Mouse (Mus musculus) forelimb bud, embryonic 11.5 days (tissue): ENCODE data around the gene Cmc1.

Experiments used
- DNase-seq: peaks from one replicate; pipeline ENCODE4 v3.0.0-alpha.2; 2012; ENCODE audit warnings: low read depth, low spot score

Cmc1 gene

DNA sequence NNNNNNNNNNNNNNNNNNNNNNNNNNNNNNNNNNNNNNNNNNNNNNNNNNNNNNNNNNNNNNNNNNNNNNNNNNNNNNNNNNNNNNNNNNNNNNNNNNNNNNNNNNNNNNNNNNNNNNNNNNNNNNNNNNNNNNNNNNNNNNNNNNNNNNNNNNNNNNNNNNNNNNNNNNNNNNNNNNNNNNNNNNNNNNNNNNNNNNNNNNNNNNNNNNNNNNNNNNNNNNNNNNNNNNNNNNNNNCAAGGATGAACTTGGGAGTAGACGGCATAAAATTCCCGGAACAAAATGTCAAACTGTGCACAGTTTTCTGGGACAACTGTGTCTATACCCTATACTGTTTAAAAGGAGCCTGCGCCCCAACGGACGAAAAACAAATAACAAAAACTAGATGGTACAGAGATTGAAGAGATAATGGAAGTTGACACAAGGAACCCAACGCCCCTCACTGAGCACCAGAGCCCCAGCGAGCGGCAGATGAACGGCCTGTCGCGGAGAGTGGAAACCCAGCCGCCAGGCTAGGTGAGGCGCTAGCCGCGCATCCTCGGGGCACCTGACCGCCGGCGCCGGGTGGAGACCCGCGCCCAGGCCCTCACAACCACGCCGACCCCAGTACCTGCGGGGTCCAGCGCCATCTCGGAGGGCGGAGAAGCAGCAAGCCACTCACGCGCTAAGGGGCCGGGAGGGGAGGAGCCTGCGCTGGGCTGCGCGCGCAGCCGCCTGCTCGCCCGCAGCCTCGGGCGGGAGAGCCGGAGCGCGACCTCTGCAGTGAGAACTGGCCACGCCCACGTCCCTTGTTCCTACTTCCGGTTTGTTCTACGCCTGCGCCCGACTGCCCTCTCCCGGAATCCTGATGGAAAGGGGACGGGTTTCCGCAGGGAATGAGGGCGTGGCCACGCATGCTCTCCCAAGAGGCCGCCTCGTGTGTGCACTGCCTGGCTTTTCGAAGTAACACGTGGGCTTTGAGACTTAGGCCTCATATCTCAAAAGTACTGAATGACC is at the start of gene Cmc1:
TSS of gene Cmc1 (minus strand) at position 771 of the 996 bp plus-strand sequence.
- DNase-seq, result peak; percentile 99

DNA sequence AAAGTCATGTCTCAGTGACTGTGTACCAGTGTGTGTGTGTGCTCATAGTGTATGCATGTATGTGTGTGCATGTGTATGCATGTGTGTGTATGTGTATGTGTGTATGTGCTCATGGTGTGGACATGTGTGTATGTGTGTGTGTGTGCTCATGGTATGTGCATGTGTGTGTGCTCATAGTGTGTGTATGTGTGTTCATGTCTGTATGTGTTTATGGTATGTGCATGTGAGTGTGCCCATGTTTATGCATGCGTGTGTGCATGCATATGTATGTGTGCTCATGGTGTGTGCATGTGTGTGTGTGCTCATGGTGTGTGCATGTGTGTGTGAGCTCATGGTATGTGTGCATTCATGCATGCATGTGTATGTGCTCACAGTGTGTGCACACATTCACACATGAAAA is 48.6 kb upstream of the Cmc1 start:
- DNase-seq, result no peak

GRCm38 (mm10) chr9:118196661-118197390 is 46.8 kb upstream of the Cmc1 start:
- no peak for DNase-seq

- DNase-seq, result no peak
Measured at GRCm38 (mm10) chr9:118193263-118193662, 43.3 kb upstream of the Cmc1 start.

DNA sequence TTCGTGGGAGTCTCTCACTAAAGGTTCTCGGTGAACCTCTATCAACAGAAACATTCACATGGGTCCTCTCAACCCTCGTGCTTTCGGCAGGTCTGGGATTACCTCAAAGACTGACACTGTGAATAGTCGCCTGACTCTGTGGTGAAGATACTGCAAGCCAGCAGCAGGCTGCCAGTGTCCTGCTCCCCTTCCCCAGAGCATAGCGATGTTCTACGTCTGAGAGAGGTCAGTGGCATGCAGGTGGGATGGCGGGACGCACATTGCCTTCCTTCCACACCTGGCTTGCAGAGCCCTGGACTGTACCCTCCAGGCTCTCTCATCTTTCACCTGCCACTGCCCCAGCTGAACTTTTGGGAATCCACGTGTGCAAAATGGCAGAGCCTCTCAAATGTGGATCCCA is 41.3 kb upstream of the Cmc1 start:
- DNase-seq, result no peak

GRCm38 (mm10) chr9:118188374-118188773 is 38.4 kb upstream of the Cmc1 start:
- DNase-seq, result no peak

DNA sequence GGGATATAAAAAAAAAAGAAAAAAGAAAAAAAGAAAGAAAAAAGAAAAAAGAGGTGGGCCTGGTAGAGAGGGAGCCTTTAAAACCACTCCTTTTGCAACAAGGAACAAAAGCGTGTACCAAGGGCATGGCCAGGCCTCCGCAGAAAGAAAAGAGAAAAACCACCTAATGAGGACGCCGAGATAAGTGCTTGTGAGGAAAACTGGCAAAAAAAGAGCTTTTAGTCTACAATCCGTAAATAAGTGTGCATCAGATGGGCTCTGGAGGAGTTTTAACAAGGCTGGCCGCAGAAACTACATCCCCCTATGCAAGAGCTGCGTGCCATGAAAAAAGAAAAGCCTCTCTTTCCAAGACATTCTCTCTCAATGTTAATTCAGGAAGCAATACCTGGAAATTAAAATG is 37.4 kb upstream of the Cmc1 start:
- no peak for DNase-seq

DNA sequence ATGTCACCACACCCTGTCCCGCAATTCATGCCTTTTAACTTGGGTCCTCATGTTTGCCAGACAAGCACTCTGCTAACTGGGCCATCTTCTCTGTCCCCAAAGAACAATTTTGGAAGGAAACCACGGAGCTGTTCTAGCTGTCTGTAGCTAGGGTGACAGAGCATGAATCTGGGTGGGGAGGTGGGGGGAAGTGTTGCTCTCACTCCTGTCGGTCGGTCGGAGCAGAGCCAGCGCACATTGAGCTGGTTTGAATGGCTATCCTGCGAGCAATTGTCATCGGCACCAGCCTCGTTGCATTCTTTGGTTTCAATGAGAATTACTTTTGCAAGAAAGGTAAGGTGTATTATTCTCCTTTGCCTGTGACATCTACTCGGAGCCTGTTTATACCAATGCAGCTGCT is 36.8 kb upstream of the Cmc1 start:
- no peak for DNase-seq

DNA sequence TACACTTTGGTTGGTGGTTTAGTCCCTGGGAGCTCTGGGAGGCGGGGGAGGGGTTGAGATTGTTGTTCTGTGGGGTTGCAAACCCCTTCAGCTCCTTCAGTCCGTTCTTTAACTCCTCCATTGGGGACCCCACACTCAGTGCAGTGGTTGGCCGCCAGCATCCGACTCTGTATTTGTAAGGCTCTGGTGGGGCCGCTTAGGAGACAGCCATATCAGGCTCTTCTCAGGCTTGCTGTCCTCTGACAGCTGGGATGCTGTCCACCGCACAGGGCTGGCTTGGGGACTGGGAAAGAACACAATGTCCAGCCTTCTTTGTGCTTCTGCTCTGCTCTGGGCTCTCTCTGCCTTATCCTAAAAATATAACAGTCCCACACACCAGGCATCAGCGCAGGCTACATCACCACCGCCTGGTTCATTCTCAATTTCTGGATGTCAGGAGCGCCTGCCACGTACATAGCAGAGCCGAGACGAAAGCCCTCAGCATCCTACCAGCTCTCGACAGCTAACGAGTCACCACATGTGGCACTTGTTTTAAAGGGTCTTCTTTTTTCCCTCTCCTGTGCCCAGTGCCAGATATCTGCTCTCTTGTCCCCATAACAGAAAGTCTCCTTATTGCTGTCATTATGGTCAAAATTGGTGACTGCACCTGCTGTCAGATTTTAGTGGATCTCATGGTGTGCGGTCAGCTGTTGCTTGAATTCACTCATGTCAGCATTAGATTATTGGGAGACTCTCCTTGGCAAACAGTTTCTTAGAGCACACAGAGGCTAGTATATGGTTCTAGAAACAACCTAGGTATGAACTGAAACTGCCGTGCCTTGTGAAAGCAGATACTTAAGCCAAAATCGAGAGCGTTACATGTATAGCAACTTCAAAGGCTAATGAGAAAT is 29.4 kb upstream of the Cmc1 start:
- DNase-seq, result no peak

- no peak for DNase-seq
Measured at GRCm38 (mm10) chr9:118176687-118177086, 26.7 kb upstream of the Cmc1 start.

- DNase-seq, result no peak
Measured at GRCm38 (mm10) chr9:118175411-118175810, 25.4 kb upstream of the Cmc1 start.

- DNase-seq, result no peak
Measured at GRCm38 (mm10) chr9:118173086-118173485, 23.1 kb upstream of the Cmc1 start.

GRCm38 (mm10) chr9:118168544-118168943 is 18.6 kb upstream of the Cmc1 start:
- DNase-seq, result no peak

- DNase-seq, result no peak
Measured at GRCm38 (mm10) chr9:118167606-118168005, 17.6 kb upstream of the Cmc1 start.

DNA sequence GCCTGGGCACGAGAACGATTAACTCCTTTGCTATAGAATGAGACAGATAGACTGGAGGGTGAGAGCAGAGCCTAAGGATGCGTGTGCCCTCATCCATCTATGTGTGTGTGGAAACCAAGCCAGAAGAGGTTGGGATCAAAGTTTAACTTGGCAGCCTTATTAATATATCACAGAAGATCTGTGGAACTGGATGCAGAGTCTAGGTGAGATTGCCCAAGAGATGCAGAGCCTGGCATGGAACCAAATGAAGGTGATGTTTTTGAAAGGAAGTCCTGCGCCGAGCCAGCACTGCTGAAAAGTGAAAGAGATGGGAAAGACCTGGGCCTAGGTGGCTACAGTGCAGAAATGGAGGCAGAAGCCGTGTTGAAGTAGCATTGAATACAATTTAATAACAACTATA is 11.6 kb upstream of the Cmc1 start:
- DNase-seq, result no peak

- no peak for DNase-seq
Measured at GRCm38 (mm10) chr9:118159936-118160335, 10.0 kb upstream of the Cmc1 start.

DNA sequence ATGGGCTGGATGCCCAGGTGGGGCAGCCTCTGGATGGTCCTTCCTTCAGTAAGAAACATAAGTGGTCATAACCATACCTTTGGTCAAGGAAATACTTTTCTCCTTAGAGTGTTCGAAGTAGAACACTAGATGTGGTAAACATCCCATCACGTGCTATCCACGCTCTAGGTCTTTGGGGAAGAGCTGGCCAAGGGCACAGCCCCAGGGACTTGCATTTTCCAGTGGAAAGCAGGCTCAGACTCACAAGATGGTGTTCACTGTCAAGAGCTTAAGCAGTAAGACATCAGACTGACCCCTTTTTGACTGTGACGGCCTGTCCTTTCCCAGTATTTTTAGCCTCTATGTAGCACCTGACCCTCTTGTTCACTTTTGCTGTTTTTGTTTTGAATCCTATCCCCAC is 8.2 kb upstream of the Cmc1 start:
- DNase-seq, result no peak

DNA sequence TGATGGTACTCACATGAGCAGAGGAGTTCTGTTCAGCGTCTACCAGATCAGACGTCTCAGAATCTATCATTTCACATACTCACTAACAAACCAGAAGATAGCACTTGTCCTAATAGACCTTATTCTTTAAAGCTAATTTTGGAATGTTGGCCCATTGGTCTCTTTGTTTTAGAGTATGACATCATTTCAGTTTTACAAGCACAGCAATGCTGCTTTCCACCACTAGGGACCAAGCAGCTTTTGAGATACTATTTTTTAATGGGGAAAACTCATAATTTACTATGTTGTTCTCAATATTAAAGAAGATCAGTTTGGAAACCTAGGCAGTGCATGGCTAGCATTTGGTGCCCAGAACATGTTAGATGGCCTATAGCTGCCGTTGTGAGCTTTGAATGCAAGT is 7.3 kb upstream of the Cmc1 start:
- DNase-seq, result no peak

GRCm38 (mm10) chr9:118154666-118155065 is 4.7 kb upstream of the Cmc1 start:
- DNase-seq, result no peak

DNA sequence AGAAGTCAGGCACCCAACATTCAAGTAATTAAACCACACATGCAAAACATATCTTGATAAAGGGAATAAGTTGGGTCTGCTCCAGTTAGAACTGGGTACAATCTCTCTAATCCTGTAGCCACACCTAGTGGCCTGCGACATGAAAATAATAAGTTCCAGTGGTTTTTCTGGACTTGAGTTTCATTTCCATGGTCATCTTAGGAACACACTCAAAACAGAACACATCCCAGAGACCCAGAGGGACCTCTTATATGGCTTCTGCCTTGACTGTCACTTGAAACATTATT is 1.2 kb upstream of the Cmc1 start:
- DNase-seq, result no peak

- no peak for DNase-seq
Measured at GRCm38 (mm10) chr9:118150429-118151220, 648 bp upstream of the Cmc1 start.
